11 mouse cellular contexts compared by ENCODE assay signal in genomic region chr4:149031507-149031906, GRCm38 (mm10).
A peak's percentile ranks its signal among the peaks of the same experiment; 100 is the strongest.
DNase-seq lines count a peak whose midpoint lies in the region; ATAC-seq and TF ChIP-seq lines count a peak whose summit lies in the region.
"Had no signal": no experiment of that assay in that cellular context is flagged by ENCODE, and none has a peak within 500 bp of the region (broad histone marks: within the 10 kb centered on the region; RNA-seq: fewer than 3 reads in every experiment).

No protein-coding gene starts in this region.

- no peak overlapping the region for H3K9ac ChIP-seq in forebrain, embryonic 14.5 days (ENCODE audit: low read length)
- H3K9ac ChIP-seq in liver, embryonic 12.5 days = no peak overlapping the region
- H3K9ac ChIP-seq in liver, embryonic 11.5 days (ENCODE audit: low read depth, low read length) = no peak overlapping the region
- H3K9ac ChIP-seq: heart, embryonic 13.5 days had no signal

- H3K27ac ChIP-seq in forebrain, embryonic 14.5 days (ENCODE audit: low read depth, low read length) = no peak overlapping the region
- no peak overlapping the region for H3K27ac ChIP-seq in forebrain, embryonic 10.5 days
- no peak overlapping the region for H3K27ac ChIP-seq in liver, embryonic 12.5 days
- H3K27ac ChIP-seq in liver, embryonic 11.5 days (ENCODE audit: low read depth, low read length) = no peak overlapping the region
- H3K27ac ChIP-seq: heart, embryonic 13.5 days had no signal

- ATAC-seq in forebrain, embryonic 14.5 days = 0 out of 2 replicates have a peak, but pooled peaks have one; percentile 34
- peak; percentile 38; the same call in 1 of the 2 replicates for ATAC-seq in liver, embryonic 12.5 days
- ATAC-seq in liver, embryonic 11.5 days (replicated peaks; ENCODE audit: low FRiP score) = no peak
- no peak for ATAC-seq in CD4-positive, CD25-positive, alpha-beta regulatory T cell, adult 4 months
- ATAC-seq: forebrain, embryonic 16.5 days had no signal

- peak; percentile 43; the same call in 1 of the 2 replicates for TF ChIP-seq CTCF in brain, embryonic 14.5 days (IDR thresholded peaks at IDR 0.05; ENCODE audit: borderline replicate concordance, extremely low read depth, insufficient read depth, insufficient read length)

- no peaks in the 10 kb centered on the region for H3K4me1 ChIP-seq in forebrain, embryonic 14.5 days (ENCODE audit: control insufficient read depth, insufficient read depth, low read length)
- H3K4me1 ChIP-seq in forebrain, embryonic 10.5 days = peaks cover 27% of the 10 kb centered on the region
- H3K4me1 ChIP-seq in liver, embryonic 12.5 days = no peaks in the 10 kb centered on the region
- no peaks in the 10 kb centered on the region for H3K4me1 ChIP-seq in liver, embryonic 11.5 days (replicated peaks; ENCODE audit: control insufficient read depth, insufficient read depth, low read length)

- no peaks in the 10 kb centered on the region for H3K27me3 ChIP-seq in forebrain, embryonic 14.5 days (replicated peaks; ENCODE audit: control insufficient read depth, insufficient read depth, low read length)
- no peaks in the 10 kb centered on the region for H3K27me3 ChIP-seq in forebrain, embryonic 10.5 days (ENCODE audit: poor library complexity, severe bottlenecking)
- no peaks in the 10 kb centered on the region for H3K27me3 ChIP-seq in liver, embryonic 12.5 days (replicated peaks)
- no peaks in the 10 kb centered on the region for H3K27me3 ChIP-seq in liver, embryonic 11.5 days (replicated peaks; ENCODE audit: control insufficient read depth, insufficient read depth, low read length)
- H3K27me3 ChIP-seq: heart, embryonic 13.5 days had no signal

- H3K36me3 ChIP-seq in forebrain, embryonic 14.5 days (ENCODE audit: control insufficient read depth, insufficient read depth, low read length) = no peaks in the 10 kb centered on the region
- H3K36me3 ChIP-seq in forebrain, embryonic 10.5 days (replicated peaks) = peaks cover 8% of the 10 kb centered on the region; the same call in 1 of the 2 replicates
- H3K36me3 ChIP-seq in liver, embryonic 12.5 days = peaks cover 14% of the 10 kb centered on the region; the same call in 1 of the 2 replicates
- no peaks in the 10 kb centered on the region; the same call in 1 of the 2 replicates for H3K36me3 ChIP-seq in liver, embryonic 11.5 days (ENCODE audit: control insufficient read depth, insufficient read depth, low read length)

- no peaks in the 10 kb centered on the region for H3K9me3 ChIP-seq in forebrain, embryonic 14.5 days (replicated peaks; ENCODE audit: control insufficient read depth, low read length)
- no peaks in the 10 kb centered on the region for H3K9me3 ChIP-seq in forebrain, embryonic 10.5 days
- no peaks in the 10 kb centered on the region for H3K9me3 ChIP-seq in liver, embryonic 12.5 days (replicated peaks)
- H3K9me3 ChIP-seq in liver, embryonic 11.5 days (ENCODE audit: control insufficient read depth, low read length) = no peaks in the 10 kb centered on the region
- H3K9me3 ChIP-seq: heart, embryonic 13.5 days had no signal

- no peak overlapping the region for H3K4me2 ChIP-seq in forebrain, embryonic 14.5 days (ENCODE audit: low read length)
- H3K4me2 ChIP-seq in liver, embryonic 12.5 days = no peak overlapping the region
- H3K4me2 ChIP-seq in liver, embryonic 11.5 days = no peak overlapping the region
- H3K4me2 ChIP-seq: heart, embryonic 13.5 days had no signal

- WGBS in forebrain, embryonic 14.5 days = 73% methylated on average over 4 of the region's 4 CpGs
- 87% methylated on average over 4 of the region's 4 CpGs for WGBS in forebrain, embryonic 10.5 days
- 76% methylated on average over 4 of the region's 4 CpGs for WGBS in liver, embryonic 12.5 days (ENCODE audit: insufficient replicate concordance)
- 75% methylated on average over 4 of the region's 4 CpGs for WGBS in liver, embryonic 11.5 days

- no peak for TF ChIP-seq POLR2A in brain, embryonic 14.5 days (IDR thresholded peaks at IDR 0.05; ENCODE audit: borderline replicate concordance, extremely low read depth, insufficient read depth, insufficient read length, poor library complexity, severe bottlenecking)

- DNase-seq in forebrain, embryonic 14.5 days (ENCODE audit: low spot score) = no peak
- no peak for DNase-seq in forebrain, embryonic 10.5 days (ENCODE audit: extremely low spot score, low spot score)
- DNase-seq in liver, embryonic 11.5 days (ENCODE audit: low spot score) = no peak
- no peak for DNase-seq in brain, embryonic 14.5 days (ENCODE audit: low read depth)
- peak; percentile 52 for DNase-seq in retina, embryonic 14.5 days (ENCODE audit: low spot score)
- no peak for DNase-seq in layer of hippocampus, adult 8-10 months (ENCODE audit: low spot score in 2 of 2)

- no peak overlapping the region for H3K4me3 ChIP-seq in forebrain, embryonic 14.5 days (ENCODE audit: low read depth, low read length)
- H3K4me3 ChIP-seq in forebrain, embryonic 10.5 days = no peak overlapping the region
- H3K4me3 ChIP-seq in liver, embryonic 12.5 days = no peak overlapping the region
- no peak overlapping the region for H3K4me3 ChIP-seq in liver, embryonic 11.5 days (ENCODE audit: low read depth, low read length)
- H3K4me3 ChIP-seq: heart, embryonic 13.5 days; myocyte had no signal

Comparison
In these comparisons a context has a peak if more than half of its experiments do, and no peak if none do; other contexts are left out.
1. ATAC-seq: peak in forebrain, embryonic 14.5 days (single experiment) and liver, embryonic 12.5 days (single experiment); none in liver, embryonic 11.5 days (single experiment) and CD4-positive, CD25-positive, alpha-beta regulatory T cell, adult 4 months (single experiment).